ENCODE assay signal across 9 mouse cellular contexts in the genomic region with DNA sequence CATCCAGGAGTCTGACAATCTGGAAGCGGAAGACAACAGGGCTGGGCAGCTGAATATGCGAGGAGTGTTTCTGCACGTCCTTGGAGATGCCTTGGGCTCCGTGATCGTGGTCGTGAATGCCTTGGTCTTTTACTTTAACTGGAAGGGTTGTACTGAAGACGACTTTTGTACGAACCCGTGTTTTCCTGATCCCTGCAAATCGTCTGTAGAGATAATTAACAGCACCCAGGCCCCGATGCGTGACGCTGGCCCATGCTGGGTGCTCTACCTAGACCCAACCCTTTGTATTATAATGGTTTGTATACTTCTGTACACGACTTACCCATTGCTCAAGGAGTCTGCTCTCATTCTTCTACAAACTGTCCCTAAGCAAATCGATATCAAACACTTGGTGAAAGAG. TPM values are rescaled to one million over a fixed set of nuclear protein-coding genes. Genes with fewer than 3 reads are reported as not detected.
A peak's percentile ranks its signal among the peaks of the same experiment; 100 is the strongest.
DNase-seq lines count a peak whose midpoint lies in the region; ATAC-seq lines count a peak whose summit lies in the region.
"Had no signal": no experiment of that assay in that cellular context is flagged by ENCODE, and none has a peak within 500 bp of the region (broad histone marks: within the 10 kb centered on the region; RNA-seq: fewer than 3 reads in every experiment).

No protein-coding gene starts in this region.

- peak overlapping the region; percentile 92; the same call in 1 of the 2 replicates for H3K4me2 ChIP-seq in embryonic facial prominence, embryonic 11.5 days (ENCODE audit: low read depth, low read length)
- H3K4me2 ChIP-seq in hindbrain, embryonic 15.5 days, result peak overlapping the region; percentile 68
- peak overlapping the region; percentile 63; the same call in 1 of the 2 replicates for H3K4me2 ChIP-seq in midbrain, embryonic 15.5 days

- no peaks in the 10 kb centered on the region for H3K9me3 ChIP-seq in embryonic facial prominence, embryonic 11.5 days (replicated peaks; ENCODE audit: control insufficient read depth, low read length)
- no peaks in the 10 kb centered on the region for H3K9me3 ChIP-seq in hindbrain, embryonic 15.5 days
- no peaks in the 10 kb centered on the region for H3K9me3 ChIP-seq in midbrain, embryonic 15.5 days

- H3K27me3 ChIP-seq in embryonic facial prominence, embryonic 11.5 days (ENCODE audit: control insufficient read depth, insufficient read depth, low read length), result no peaks in the 10 kb centered on the region
- H3K27me3 ChIP-seq in hindbrain, embryonic 15.5 days, result no peaks in the 10 kb centered on the region
- 0 out of 2 replicates have a peak, but pooled peaks cover 3% of the 10 kb centered on the region for H3K27me3 ChIP-seq in midbrain, embryonic 15.5 days (replicated peaks)

- no peak for ATAC-seq in embryonic facial prominence, embryonic 11.5 days (replicated peaks; ENCODE audit: insufficient number of reproducible peaks, low FRiP score, low TSS enrichment, low read depth)
- no peak for ATAC-seq in hindbrain, embryonic 15.5 days (ENCODE audit: low FRiP score, low read depth)
- no peak for ATAC-seq in midbrain, embryonic 15.5 days (replicated peaks)

- no peak overlapping the region for H3K4me3 ChIP-seq in embryonic facial prominence, embryonic 11.5 days (ENCODE audit: low read depth, low read length)
- peak overlapping the region; percentile 85; the same call in 1 of the 2 replicates for H3K4me3 ChIP-seq in hindbrain, embryonic 15.5 days
- no peak overlapping the region for H3K4me3 ChIP-seq in midbrain, embryonic 15.5 days

- 94% methylated on average over 15 of the region's 15 CpGs for WGBS in embryonic facial prominence, embryonic 11.5 days
- 91% methylated on average over 15 of the region's 15 CpGs for WGBS in hindbrain, embryonic 15.5 days
- WGBS in midbrain, embryonic 15.5 days, result 91% methylated on average over 15 of the region's 15 CpGs

- no peak overlapping the region for H3K27ac ChIP-seq in embryonic facial prominence, embryonic 11.5 days (replicated peaks; ENCODE audit: low read depth, low read length)
- H3K27ac ChIP-seq in hindbrain, embryonic 15.5 days (replicated peaks), result no peak overlapping the region
- no peak overlapping the region for H3K27ac ChIP-seq in midbrain, embryonic 15.5 days

- H3K4me1 ChIP-seq in embryonic facial prominence, embryonic 11.5 days (ENCODE audit: control insufficient read depth, insufficient read depth, low read length), result no peaks in the 10 kb centered on the region
- peaks cover 55% of the 10 kb centered on the region for H3K4me1 ChIP-seq in hindbrain, embryonic 15.5 days (replicated peaks)
- peaks cover 48% of the 10 kb centered on the region for H3K4me1 ChIP-seq in midbrain, embryonic 15.5 days

- H3K9ac ChIP-seq in embryonic facial prominence, embryonic 11.5 days (replicated peaks; ENCODE audit: low read length), result no peak overlapping the region
- no peak overlapping the region for H3K9ac ChIP-seq in hindbrain, embryonic 15.5 days
- no peak overlapping the region for H3K9ac ChIP-seq in midbrain, embryonic 15.5 days

- peaks cover 3% of the 10 kb centered on the region; the same call in 1 of the 2 replicates for H3K36me3 ChIP-seq in embryonic facial prominence, embryonic 11.5 days (replicated peaks; ENCODE audit: control insufficient read depth, insufficient read depth, low read depth, low read length)
- H3K36me3 ChIP-seq in hindbrain, embryonic 15.5 days, result peaks cover 9% of the 10 kb centered on the region
- H3K36me3 ChIP-seq in midbrain, embryonic 15.5 days (replicated peaks), result no peaks in the 10 kb centered on the region

- peak; percentile 23 for DNase-seq in kidney, adult 18-20 months
- DNase-seq in kidney, adult 11 months, result no peak
- no peak for DNase-seq in embryonic facial prominence, embryonic 11.5 days (ENCODE audit: low spot score)
- DNase-seq in embryo, embryonic 9.5 days (ENCODE audit: extremely low spot score), result no peak
- DNase-seq in cerebellum, postnatal 36 days, result no peak
- no peak for DNase-seq in embryo, embryonic 10.5 days (ENCODE audit: low spot score)
- DNase-seq: thymus, postnatal 36 days had no signal

RNA-seq across cellular contexts. Expression of gene Slc30a1, which starts 2.3 kb away (rescaled TPM):
- 1.9 and 2.2 TPM in 2 replicates for polyA plus RNA-seq in embryonic facial prominence, embryonic 11.5 days (2014; fragmentation: Nextera tagmentation; extraction: Ambion mirVana)
- 4.2 and 4.5 TPM in 2 replicates for polyA plus RNA-seq in hindbrain, embryonic 15.5 days (2015; fragmentation: Nextera tagmentation; extraction: Ambion mirVana)
- polyA plus RNA-seq in midbrain, embryonic 15.5 days (2015; fragmentation: Nextera tagmentation; extraction: Ambion mirVana), result 3.7 and 4.3 TPM in 2 replicates
